Mouse (Mus musculus): Measurements from ENCODE around the gene Becn1. TPM values are rescaled to one million over a fixed set of nuclear protein-coding genes. Genes with fewer than 3 reads are reported as not detected.
"Not testable (repeated sequence)": the region's sequence is repeated elsewhere in the genome, so short reads cannot be mapped to it uniquely, and the experiment has no call there.

Gene Becn1
- total RNA-seq (2015) (49.8 and 61.2 TPM in 2 replicates), total RNA-seq (2017) (161 and 166 TPM in 2 replicates)

DNA sequence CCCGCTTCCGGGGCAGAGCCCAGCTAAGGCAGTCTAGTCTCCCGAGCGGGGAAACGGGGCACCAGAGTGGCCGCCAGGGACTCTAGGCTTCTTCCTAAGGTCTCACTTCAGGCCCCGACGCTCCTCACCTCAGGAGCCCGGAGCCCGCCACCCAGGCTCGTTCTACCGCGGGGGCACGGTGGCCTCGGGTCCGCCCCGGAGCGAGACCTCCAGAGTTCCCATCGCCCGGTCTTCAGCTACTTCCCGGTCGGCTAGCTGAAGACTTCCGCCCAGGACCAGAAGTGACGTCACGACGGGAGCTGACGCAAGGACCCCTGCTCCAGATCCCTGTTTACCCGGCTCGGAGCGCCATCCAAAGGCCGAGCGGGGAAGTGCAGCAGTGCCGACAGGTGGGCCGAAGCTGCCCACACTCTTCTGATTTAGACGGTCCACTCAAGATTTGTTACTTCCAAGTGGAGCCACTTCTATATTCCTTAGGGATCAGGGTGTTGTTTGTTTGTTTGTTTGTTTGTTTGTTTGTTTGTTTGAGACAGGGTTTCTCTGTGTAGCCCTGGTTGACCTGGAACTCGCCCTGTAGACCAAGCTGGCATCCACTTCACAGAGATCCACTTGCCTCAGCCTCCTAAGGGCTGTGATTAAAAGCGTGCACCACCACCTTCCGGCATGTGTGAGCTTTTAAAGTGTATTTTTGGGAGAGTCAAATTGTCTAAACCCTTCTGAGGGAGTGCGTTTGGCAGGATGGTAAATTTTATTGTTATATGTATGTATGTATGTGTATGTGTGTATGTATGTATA, at the start of gene Becn1:
Becn1 (minus strand) TSS at position 283 of the 795 bp plus-strand sequence.
- peak; percentile 99 for ATAC-seq (replicated peaks; ENCODE audit: poor library complexity)

DNA sequence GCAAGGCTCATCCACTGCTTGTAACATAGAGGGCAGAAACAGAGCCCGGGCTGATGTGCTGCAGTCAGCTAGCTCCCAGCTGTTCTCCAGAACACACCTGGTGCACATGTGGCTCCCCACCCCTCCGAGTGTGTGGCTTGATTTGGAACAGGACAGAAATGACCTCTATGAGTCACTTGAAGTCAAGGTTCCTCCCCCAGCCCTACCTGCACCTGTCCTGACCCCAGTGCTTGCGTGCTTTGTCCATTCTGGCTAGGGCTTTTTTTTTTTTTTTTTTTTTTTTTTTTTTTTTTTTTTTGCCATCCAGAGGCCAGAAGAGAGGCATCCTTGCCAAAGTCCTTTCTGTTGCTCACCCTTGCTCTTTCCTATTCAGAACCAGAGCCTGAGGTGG, 49.6 kb upstream of the Becn1 start:
- no peak for ATAC-seq (replicated peaks; ENCODE audit: poor library complexity)

DNA sequence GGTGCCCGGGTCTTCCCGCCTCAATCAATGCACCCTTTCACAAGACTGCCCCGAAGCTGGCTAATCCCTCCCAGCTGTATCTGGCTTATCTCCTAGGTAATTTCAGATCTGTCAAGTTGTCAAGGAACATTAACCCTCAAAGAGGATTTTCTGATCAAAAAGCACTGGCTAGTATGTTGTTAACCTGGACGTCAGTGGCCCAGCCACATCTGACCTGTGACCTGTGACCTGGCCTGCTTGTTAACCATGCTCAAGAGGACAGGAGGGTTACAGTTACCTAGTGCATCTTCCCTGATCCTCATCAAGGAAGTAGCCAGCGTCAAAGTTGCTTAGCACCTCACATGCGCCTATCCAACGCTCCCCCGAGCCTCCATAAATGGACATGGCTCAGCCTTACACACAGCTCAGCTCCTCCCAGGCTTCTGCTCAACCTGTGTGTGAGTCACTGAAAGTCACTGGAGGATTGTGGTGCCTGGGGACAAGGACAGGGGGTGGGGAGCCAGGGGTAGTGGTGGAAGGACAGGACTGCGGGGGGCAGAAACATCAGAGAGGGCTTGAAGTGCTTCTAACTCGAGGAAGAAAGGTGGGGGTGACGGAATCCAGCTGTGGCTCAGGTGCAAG, 49.1 kb upstream of the Becn1 start:
- no peak for ATAC-seq (replicated peaks; ENCODE audit: poor library complexity)

DNA sequence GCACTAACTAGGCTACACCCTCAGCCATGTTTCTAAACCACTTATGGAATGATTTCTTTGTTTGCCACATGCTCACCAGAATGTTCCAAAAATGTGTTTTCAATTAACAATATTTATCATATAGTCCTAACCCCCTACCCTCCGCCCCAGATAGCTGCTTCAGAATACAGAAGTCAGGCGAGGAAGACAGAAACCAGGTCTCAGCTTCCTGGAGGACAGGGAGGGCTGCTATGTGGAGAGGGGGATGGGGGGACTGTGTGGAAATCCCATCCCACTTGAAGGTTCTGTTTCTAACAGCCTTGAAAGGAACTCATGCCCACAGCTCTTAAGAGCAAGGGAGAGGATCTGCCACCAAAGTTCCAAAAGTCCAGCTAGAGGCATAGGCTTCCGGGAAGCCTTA, 47.1 kb upstream of the Becn1 start:
- no peak for ATAC-seq (replicated peaks; ENCODE audit: poor library complexity)

DNA sequence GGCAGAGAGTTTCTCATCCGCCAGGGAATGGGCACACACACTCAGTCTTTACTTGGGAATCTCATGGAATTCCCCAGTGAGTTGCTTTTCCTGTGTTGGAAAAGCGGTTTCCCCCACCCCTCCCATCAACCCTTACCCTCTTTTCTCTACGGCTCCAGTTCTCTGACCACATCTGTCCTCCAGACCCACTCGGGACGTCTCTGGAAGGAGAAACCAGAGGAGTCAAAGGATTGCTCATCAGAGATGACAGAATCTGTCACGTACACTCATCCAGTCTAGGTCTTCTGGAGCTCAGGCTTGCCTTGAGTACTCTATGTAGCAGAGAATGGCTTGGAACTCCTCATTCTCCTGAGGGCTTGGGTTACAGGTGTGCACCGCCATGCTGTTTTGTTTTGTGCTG, 46.7 kb upstream of the Becn1 start:
- no peak for ATAC-seq (replicated peaks; ENCODE audit: poor library complexity)

DNA sequence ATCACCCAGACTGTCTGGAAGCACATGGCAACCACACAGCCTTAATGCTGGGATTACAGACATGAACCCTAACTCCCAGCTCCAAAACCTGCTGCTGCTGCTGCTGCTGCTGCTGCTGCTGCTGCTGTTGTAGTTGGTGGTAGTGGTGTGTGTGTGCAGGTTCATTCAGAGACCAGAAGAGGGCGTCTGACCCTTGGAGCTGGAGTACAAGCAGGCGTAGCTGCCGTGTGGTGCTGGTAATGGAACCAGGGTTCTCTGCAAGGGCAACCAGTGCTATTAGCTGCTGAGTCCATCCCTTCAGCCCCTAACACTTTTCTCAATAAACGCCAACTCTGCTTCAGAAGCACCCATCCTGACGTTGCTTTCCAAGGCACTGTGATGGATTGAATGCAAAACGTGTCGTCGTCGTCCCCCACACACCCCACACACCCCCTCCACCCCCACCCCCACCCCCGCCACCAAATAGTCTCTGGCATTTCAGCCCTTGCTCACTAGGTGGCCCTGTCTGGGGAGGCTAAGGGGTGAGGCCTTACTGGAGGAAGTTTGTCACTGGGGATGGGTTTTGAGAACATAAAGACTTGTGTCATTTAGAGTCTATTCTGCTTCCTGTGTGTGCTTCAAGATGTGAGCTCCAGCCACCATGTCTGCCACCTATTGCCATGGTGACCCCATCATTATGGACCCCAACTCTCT, 45.1 kb upstream of the Becn1 start:
- ATAC-seq (replicated peaks; ENCODE audit: poor library complexity): 0 out of 2 replicates have a peak, but pooled peaks have one; percentile 39

DNA sequence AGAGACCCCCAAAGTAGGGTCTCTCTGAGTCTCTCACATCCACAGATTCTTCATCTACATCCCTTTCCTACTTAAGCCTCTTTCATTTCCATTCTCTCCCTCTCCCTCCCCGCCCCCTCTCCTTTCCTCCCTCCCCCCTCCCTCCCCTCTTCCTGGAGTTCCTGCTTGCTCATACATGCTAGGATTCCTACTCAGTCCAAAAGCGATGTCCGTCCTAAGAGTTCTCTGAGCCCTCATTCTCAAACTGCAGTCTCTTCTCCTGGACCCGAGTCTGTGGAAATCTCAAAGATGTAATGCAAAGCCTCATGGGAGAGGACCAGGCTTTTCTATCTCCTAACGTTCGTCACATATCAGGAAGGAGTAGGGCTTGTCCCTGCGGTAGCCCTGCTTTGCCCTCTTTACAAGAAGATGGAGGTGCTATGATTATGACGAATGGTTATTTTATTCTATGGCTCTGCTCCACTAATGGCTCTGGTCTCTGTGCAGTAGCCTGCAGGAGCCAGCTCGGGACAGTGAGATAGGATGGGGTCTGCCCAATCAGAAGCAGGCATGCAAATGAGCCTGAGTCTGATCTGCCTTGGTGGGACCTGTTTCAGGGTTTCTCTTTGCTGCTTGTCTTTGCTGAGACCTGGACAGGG, 36.2 kb upstream of the Becn1 start:
- peak; percentile 99 for ATAC-seq (replicated peaks; ENCODE audit: poor library complexity)

DNA sequence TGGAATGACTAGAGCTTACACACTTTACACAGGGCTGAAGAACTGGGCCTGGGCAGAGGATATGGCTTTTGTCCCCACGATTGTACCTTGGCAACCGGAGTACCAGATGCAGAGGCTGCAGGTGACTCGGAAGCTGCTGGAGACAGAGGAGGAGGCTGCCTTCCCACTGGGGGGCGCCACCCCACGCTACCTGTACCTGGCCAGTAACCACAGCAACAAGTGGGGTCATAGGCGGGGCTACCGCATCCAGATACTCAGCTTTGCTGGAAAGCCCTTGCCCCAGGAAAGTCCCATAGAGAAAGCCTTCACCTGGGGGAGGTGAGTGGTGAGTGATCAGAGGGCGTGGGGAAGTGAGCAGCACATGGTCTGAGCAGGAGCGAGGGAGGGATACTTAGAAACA, 33.6 kb upstream of the Becn1 start:
- no peak for ATAC-seq (replicated peaks; ENCODE audit: poor library complexity)

DNA sequence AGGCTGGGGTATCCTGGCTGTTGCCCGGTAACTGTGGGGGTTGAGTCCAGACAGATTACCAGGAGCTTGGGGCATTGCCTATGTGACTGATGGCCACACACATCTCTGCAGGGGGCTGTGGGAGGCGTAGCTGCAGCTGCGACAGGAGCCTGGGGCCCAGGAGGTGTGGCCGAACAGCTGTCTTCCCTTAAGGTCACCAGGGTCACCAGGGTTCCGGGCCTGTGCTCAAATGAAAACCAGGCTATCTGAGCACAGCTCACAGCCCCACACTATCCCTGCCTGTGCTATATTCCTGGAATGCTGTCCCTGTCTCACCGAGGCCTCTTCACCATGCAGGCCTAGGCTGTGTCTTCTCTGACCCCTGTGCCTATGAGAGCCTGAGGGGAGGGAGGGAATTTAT, 32.4 kb upstream of the Becn1 start:
- ATAC-seq (replicated peaks; ENCODE audit: poor library complexity): no peak

DNA sequence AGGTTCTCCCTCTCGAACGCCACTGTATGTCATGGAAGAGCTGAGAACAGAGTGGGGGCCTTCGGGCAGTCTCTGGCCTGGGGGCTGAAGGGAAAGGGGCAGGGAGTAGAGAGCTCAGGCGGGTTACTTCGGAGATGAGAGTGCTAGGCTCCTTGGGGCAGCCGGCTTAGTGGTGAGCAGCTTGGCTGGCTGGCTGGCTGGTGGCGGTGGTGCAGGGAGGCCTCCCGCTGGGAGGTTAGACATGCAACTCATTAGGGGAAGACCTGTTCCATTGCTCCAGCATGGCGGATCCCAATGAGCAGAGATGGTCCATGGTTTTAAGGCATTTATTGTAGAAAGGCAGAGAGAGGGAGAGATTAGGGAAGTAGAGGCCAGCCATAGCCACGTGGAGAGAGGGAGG, 31.9 kb upstream of the Becn1 start:
- no peak for ATAC-seq (replicated peaks; ENCODE audit: poor library complexity)

DNA sequence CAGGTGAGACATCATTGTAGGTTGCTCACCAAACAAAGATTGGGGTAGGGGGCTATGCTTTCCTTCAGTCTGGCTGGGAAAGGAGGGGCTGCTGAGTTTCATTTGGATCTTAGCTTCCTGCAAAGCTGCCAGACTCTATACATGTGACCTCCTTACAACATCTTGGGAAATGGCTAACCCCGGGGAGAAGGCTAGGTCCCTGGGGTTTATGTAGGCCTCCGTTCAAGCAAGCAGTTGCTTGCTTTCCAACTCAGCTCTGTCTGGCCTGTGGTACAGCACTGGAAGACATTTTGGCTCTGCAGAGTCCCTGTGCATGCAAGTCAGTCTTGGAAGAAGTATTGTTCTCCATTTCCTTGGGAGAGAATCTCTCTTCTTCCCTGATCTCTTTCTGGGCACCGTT, 30.5 kb upstream of the Becn1 start:
- ATAC-seq (replicated peaks; ENCODE audit: poor library complexity): no peak

DNA sequence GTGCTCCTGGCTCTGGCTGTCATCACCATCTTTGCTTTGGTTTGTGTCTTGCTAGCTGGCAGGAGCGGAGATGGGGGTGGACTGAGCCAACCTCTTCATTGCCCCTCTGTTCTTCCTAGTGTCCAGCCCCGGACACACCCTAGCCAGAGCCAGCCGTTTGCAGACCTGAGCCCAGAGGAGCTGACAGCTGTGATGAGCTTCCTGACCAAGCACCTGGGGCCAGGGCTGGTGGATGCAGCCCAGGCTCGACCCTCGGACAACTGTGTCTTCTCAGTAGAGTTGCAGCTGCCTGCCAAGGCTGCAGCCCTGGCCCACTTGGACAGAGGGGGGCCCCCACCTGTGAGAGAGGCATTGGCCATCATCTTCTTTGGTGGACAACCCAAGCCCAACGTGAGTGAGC, 28.9 kb upstream of the Becn1 start:
- ATAC-seq (replicated peaks; ENCODE audit: poor library complexity): not testable (repeated sequence)

DNA sequence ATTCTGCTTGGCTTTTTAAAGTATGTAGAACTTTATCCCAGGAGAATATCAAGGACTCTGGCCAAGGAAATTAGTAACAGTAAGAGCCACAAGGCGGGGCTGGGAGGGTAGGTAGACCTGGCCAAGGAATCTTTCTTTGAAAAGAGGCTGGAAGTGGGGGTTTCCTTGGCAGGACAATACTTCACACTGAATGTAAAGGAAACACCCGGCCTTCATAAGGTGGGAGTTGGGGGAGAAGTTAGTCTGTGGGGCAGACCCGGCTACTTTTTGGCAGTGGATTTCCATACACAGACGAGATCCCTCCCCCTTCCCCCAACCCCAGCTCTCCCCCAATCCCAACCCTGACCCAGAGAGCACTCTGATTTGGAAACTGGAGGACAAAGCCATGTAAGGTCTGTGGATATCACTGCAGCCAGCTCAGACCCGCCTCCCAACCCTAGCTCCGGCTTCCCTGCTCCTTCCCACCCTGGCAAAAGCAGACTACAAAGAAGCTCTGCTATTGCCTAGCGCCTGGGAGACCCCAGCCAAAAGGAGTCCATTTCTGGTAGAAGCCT, 28.4 kb upstream of the Becn1 start, which contains the start of gene Aoc3:
Aoc3 (plus strand) TSS at position 235 of the 554 bp plus-strand sequence.
- ATAC-seq (replicated peaks; ENCODE audit: poor library complexity): no peak

DNA sequence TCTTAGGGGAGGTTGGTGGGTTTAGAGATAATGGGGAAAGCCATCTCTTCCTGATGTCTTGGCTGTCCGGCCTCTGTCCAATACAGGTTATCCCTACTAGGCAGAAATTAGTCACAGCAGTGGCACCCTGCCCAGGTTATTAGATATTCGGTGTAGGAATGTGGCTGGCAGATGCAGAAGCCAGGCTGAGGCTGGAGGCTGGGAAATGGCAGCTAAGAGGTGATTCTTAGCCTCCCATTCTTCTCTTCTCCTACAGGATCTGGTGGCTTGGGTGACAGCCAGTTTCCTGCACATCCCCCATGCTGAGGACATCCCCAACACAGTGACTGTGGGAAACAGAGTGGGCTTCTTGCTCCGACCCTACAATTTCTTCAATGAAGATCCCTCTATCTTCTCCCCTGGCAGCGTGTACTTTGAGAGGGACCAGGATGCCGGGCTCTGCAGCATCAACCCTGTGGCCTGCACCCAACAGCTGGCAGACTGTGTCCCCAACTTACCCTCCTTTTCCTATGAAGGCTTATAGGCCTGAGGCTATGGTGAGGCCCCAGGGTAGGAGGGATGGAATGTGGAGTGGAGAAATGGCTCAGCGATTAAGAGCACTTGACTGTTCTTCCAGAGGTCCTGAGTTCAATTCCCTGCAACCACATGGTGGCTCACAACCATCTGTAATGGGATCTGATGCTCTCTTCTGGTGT, 27.0 kb upstream of the Becn1 start:
- no peak for ATAC-seq (replicated peaks; ENCODE audit: poor library complexity)

DNA sequence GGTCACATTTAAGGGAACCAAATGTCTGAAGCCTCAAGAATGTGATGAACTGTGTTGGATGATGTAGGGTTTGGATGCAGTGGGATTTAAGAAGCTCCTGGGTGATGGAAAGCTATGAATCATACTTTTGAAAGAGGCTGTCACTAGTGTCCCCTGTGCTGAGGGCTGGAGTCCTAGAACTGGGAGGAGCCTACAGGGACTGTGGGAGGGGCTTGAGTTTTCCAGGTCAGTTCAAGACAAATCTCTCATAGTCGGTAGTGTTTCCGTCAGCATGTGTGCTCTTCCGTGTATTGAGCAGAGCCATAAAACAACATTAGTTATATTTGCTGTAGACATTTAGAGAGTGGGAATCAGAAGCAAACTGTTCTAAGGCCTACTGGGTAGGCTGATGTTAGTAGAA, 25.2 kb upstream of the Becn1 start:
- no peak for ATAC-seq (replicated peaks; ENCODE audit: poor library complexity)

DNA sequence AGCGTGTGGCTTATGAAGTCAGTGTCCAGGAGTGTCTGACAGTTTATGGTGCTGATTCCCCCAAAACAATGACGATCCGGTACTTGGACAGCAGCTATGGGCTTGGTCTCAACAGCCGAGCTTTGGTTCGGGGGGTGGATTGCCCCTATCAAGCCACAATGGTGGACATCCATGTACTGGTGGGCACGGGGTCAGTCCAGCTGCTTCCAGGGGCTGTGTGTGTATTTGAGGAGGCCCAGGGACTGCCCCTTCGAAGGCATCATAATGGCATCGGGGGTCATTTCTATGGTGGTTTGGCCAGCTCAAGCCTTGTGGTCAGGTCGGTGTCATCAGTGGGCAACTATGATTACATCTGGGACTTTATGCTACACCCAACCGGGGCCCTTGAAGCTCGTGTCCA, 24.1 kb upstream of the Becn1 start:
- ATAC-seq (replicated peaks; ENCODE audit: poor library complexity): no peak

DNA sequence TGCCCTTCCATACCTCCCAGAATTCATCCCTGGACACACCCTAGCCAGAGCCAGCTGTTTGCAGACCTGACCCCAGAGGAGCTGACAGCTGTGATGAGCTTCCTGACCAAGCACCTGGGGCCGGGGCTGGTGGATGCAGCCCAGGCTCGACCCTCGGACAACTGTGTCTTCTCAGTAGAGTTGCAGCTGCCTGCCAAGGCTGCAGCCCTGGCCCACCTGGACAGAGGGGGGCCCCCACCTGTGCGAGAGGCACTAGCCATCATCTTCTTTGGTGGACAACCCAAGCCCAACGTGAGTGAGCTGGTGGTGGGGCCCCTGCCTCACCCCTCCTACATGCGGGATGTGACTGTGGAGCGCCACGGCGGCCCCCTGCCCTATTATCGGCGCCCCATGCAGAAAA, 23.1 kb upstream of the Becn1 start:
- not testable (repeated sequence) for ATAC-seq (replicated peaks; ENCODE audit: poor library complexity)

DNA sequence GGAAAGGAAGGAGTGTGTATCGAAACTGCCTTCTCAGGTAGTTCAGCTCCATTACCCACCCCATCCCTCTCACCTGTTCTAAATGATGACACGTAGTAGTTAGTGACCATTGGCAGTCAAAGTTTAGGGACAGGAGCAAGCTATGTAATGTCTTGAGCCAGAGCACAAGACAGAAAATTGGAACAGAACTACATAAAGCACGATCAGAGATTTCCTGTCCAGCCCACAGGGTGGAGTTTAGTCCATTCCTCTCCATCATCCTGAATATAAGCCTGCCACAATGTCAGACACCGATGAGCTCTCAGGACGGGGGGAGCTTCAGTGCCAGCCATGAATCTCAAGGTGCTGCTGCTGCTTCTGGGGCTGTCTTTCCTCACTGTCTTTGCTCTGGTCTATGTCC, 22.7 kb upstream of the Becn1 start, which contains the start of gene Aoc2:
Aoc2 (plus strand) TSS at position 301 of the 400 bp plus-strand sequence.
- ATAC-seq (replicated peaks; ENCODE audit: poor library complexity): no peak

DNA sequence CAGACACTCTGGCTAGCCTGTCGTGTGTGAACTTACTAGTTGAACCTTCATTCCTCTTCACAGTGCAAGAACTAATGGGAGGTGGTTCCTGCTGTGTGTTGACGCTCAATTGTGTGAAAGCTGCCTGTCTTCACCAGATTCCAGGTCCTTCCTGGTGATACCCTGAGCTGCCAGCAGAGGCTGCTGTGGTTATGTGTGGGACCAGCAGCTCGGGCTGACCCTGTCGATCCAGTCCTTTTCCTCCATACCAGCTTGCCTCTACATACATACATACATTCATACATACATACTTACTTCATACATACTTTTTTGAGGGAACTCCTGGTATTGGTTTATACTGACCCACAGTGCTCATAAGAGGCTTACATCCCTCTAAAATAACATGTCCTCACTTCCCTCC, 21.5 kb upstream of the Becn1 start:
- peak; percentile 82 for ATAC-seq (replicated peaks; ENCODE audit: poor library complexity)

DNA sequence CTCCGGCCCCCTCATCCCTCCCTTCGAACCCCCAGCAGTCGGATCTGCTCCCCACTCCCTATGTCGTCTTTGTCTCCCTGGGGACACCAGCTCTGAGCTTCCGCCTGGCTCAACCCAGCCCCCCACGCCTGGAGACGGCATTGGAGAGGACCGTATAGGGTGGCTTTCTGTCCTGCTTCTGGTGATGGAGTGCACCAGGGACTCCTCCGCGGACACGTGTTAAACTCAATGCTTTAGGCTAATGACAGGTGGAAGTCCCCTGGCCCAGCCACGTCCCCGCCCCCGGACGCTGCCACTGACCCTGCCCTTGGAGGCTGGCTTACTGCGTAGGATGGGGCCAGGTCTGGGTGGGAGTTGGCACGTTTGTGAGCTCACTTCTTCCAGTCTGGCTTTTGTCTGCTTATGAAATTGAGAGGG, 14.4 kb upstream of the Becn1 start:
- peak; percentile 33 for ATAC-seq (replicated peaks; ENCODE audit: poor library complexity)

Measured in megakaryocyte progenitor cell, adult 5-6 weeks (primary cell).